Mouse (Mus musculus) layer of hippocampus, adult 2 months (tissue): Measurements from ENCODE around the gene Tmem132b. TPM values are rescaled to one million over a fixed set of nuclear protein-coding genes. Genes with fewer than 3 reads are reported as not detected.
"Not testable (repeated sequence)": the region's sequence is repeated elsewhere in the genome, so short reads cannot be mapped to it uniquely, and the experiment has no call there.

ENCODE experiments used
- DNase-seq, 2 experiments: peaks; one replicate each; pipeline ENCODE4 v3.0.0; 2022; ENCODE audit warnings: low spot score in 2 of 2
- H3K27ac ChIP-seq: fragments of 200-600 bp; 2 replicates; pipeline ENCODE4 v1.8.1; 2022
- H3K4me3 ChIP-seq: fragments of 200-600 bp; 2 replicates; pipeline ENCODE4 v1.8.1; 2022; ENCODE audit warnings: mild to moderate bottlenecking
- CTCF ChIP-seq: fragments of 200-600 bp; conservative IDR thresholded peaks from 2 replicates; pipeline ENCODE4 v1.8.1; 2022; ENCODE audit warnings: antibody characterized with exemption, mild to moderate bottlenecking, moderate library complexity
- long read RNA-seq, 2 experiments: library from polyadenylated mRNA; stranded (forward); transcript quantifications; one replicate each; pipeline ENCODE4 v2.0.0; 2021; ENCODE audit warnings: borderline mapping rate in 2 of 2
- total RNA-seq, 2 experiments: library from RNA; stranded (reverse); gene quantifications; 2 replicates each; pipeline ENCODE4 v1.2.3; 2021

The Tmem132b gene
- total RNA-seq: 100 to 1,000 TPM; 117 to 127 TPM
- long read RNA-seq, experiment 1, full-length matches to known transcripts: 15 of 33 reads
- long read RNA-seq, experiment 1, partial matches to known transcripts: 6 of 33 reads
- long read RNA-seq, experiment 1, other reads (novel, unspliced or antisense): 12 of 33 reads
- long read RNA-seq, experiment 2, full-length matches to known transcripts: 31 of 53 reads
- long read RNA-seq, experiment 2, partial matches to known transcripts: 18 of 53 reads
- long read RNA-seq, experiment 2, other reads (novel, unspliced or antisense): 4 of 53 reads

- Histone ChIP-seq H3K27ac (peak within 1 kb of the TSS; percentile 99), H3K4me3 (peak within 1 kb of the TSS; percentile 86)
- TF ChIP-seq CTCF: 0 out of 2 replicates have a peak, but pooled peaks have one; percentile 16
- DNase-seq: peak in 1 of 2 experiments; percentile 47
Observed at GRCm38 (mm10) chr5:125531634-125532033, at the start of gene Tmem132b. Tmem132b (plus strand) TSS chr5:125531774.

DNA sequence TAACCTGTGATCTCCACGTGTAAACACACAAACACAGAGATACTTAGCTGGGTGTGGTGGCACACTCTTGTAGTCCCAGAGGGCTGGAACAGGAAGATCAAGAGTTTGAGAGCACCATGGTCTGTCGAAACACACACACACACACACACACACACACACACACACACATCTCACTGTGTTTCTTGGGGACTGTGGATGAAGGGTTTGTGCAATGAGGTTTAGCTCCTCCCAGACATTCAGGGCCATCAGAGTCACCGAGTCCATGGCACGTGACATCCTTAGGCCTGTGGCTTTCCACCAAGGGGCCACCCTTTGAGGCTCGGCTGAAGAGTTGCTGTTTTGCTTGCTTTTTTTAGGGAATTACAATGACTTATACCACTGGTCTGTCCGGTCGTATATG is 49.1 kb upstream of the Tmem132b start:
- no peak for TF ChIP-seq CTCF
- Histone ChIP-seq H3K27ac (no peak overlapping the region), H3K4me3 (no peak overlapping the region)
- no peak for DNase-seq

- H3K27ac ChIP-seq: no peak overlapping the region
- no peak overlapping the region for H3K4me3 ChIP-seq
- no peak for TF ChIP-seq CTCF
- no peak for DNase-seq
Observed at GRCm38 (mm10) chr5:125483712-125484611, 47.6 kb upstream of the Tmem132b start.

GRCm38 (mm10) chr5:125485031-125485778 is 46.4 kb upstream of the Tmem132b start:
- no peak overlapping the region for H3K4me3 ChIP-seq
- no peak for TF ChIP-seq CTCF
- no peak overlapping the region for H3K27ac ChIP-seq
- DNase-seq: no peak

DNA sequence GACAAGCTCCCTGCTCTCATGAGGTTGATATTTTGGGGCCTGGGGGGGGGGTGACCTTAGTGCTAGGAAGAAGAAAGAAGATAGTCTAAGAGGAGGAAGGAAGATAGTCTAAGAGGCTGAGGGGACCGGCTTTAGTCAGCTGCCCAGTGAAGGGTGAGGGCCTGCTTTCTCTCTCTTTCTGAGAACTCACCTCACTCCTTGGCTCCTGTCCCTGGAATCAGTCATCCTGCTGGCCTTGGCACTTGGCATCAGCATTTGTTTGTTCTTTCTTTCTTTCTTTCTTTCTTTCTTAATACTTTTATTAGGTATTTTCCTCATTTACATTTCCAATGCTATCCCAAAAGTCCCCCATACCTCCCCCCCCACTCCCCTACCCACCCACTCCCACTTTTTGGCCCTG is 45.5 kb upstream of the Tmem132b start:
- Histone ChIP-seq H3K27ac (no peak overlapping the region), H3K4me3 (no peak overlapping the region)
- no peak for TF ChIP-seq CTCF
- no peak for DNase-seq

GRCm38 (mm10) chr5:125487375-125488115 is 44.0 kb upstream of the Tmem132b start:
- TF ChIP-seq CTCF: no peak
- no peak for DNase-seq
- Histone ChIP-seq H3K27ac (no peak overlapping the region), H3K4me3 (no peak overlapping the region)

GRCm38 (mm10) chr5:125488116-125488455 is 43.5 kb upstream of the Tmem132b start:
- DNase-seq: no peak
- TF ChIP-seq CTCF: peak; percentile 73
- peak overlapping the region; percentile 37; the same call in 1 of the 2 replicates for H3K27ac ChIP-seq
- H3K4me3 ChIP-seq: no peak overlapping the region

- not testable (repeated sequence) for H3K4me3 ChIP-seq, DNase-seq
- TF ChIP-seq CTCF: peak; percentile 42; the same call in 1 of the 2 replicates
- 0 out of 2 replicates have a peak overlapping the region, but pooled peaks have one; percentile 37 for H3K27ac ChIP-seq
Observed at GRCm38 (mm10) chr5:125488953-125489352, 42.6 kb upstream of the Tmem132b start.

DNA sequence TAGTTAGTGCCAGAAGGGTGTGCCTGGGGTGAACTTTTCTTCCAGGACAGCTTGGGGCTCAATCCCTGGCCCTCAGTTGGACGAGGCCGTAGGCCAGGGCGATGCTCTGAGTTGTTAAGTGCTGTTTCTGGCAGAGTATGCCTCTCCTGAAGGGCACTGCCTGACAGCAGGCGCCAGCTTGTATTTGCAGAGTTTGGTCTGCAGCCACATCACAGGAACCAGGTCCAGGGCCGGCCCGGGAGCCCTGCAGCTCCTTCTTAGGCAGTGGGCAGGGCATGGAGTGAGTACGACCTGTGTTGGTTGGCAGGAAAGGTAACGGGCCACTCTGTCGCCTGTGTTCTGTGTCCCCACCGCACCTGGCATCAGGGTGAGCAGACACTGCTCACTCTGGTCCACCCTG is 40.5 kb upstream of the Tmem132b start:
- no peak for DNase-seq
- Histone ChIP-seq H3K27ac (peak overlapping the region; percentile 70), H3K4me3 (no peak overlapping the region)
- no peak for TF ChIP-seq CTCF

GRCm38 (mm10) chr5:125492379-125493092 is 39.0 kb upstream of the Tmem132b start:
- DNase-seq: peak; percentile 57
- Histone ChIP-seq H3K27ac (peak overlapping the region; percentile 76), H3K4me3 (no peak overlapping the region)
- no peak for TF ChIP-seq CTCF

DNA sequence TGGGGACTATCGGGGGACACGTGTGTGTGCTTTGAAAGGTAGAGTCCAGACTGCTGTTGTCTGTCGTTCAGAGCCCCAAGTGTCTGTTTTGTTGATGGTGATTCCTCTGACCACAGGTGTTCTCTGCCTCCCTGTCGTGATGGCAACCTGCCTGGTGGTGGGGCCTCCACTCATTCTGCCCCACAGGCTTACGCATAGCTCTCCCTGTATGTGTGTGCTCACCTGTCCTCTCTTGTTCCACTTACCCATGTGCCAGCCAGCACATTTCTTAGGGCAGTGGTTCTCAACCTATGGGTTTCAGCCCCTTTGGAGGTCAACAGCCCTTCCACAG is 38.5 kb upstream of the Tmem132b start:
- TF ChIP-seq CTCF: no peak
- no peak for DNase-seq
- peak overlapping the region; percentile 76; the same call in 1 of the 2 replicates for H3K27ac ChIP-seq
- no peak overlapping the region for H3K4me3 ChIP-seq

- H3K27ac ChIP-seq: no peak overlapping the region
- no peak for TF ChIP-seq CTCF
- no peak overlapping the region for H3K4me3 ChIP-seq
- DNase-seq: no peak
Observed at GRCm38 (mm10) chr5:125495655-125496054, 35.9 kb upstream of the Tmem132b start.
